ENCODE assay signal across 8 mouse cellular contexts in genomic region chr9:67830411-67831358, GRCm38 (mm10). TPM values are rescaled to one million over a fixed set of nuclear protein-coding genes. Genes with fewer than 3 reads are reported as not detected.
A peak's percentile ranks its signal among the peaks of the same experiment; 100 is the strongest.
DNase-seq lines count a peak whose midpoint lies in the region; ATAC-seq and TF ChIP-seq lines count a peak whose summit lies in the region.

No protein-coding gene starts in this region.

- no peak for ATAC-seq in erythroblast, adult 5-6 weeks (replicated peaks; ENCODE audit: low FRiP score, poor library complexity, severe bottlenecking)
- peak; percentile 82 for ATAC-seq in forebrain, embryonic 13.5 days
- ATAC-seq in midbrain, embryonic 12.5 days (ENCODE audit: low FRiP score, low read depth) = peak; percentile 71

- H3K9me3 ChIP-seq in erythroblast, embryonic 14.5 days (ENCODE audit: control insufficient read depth, low read length) = no peaks in the 10 kb centered on the region
- no peaks in the 10 kb centered on the region for H3K9me3 ChIP-seq in forebrain, embryonic 13.5 days (replicated peaks)
- no peaks in the 10 kb centered on the region for H3K9me3 ChIP-seq in hindbrain, embryonic 10.5 days
- H3K9me3 ChIP-seq in midbrain, embryonic 12.5 days = no peaks in the 10 kb centered on the region

- H3K36me3 ChIP-seq in erythroblast, embryonic 14.5 days (ENCODE audit: control insufficient read depth) = no peaks in the 10 kb centered on the region
- no peaks in the 10 kb centered on the region for H3K36me3 ChIP-seq in forebrain, embryonic 13.5 days (ENCODE audit: poor library complexity, severe bottlenecking)
- H3K36me3 ChIP-seq in hindbrain, embryonic 10.5 days = no peaks in the 10 kb centered on the region
- H3K36me3 ChIP-seq in midbrain, embryonic 12.5 days = no peaks in the 10 kb centered on the region
- H3K36me3 ChIP-seq in testis, adult 2 months (ENCODE audit: control insufficient read depth, insufficient read depth, low read length) = no peaks in the 10 kb centered on the region

- no peak for TF ChIP-seq CTCF in testis, adult 2 months (IDR thresholded peaks at IDR 0.05; ENCODE audit: control insufficient read depth, insufficient read depth, insufficient replicate concordance, low read depth, low read length)

- no peak overlapping the region for H3K27ac ChIP-seq in forebrain, embryonic 13.5 days
- peak overlapping the region; percentile 66 for H3K27ac ChIP-seq in hindbrain, embryonic 10.5 days
- H3K27ac ChIP-seq in midbrain, embryonic 12.5 days (replicated peaks) = 0 out of 2 replicates have a peak overlapping the region, but pooled peaks have one; percentile 30
- no peak overlapping the region for H3K27ac ChIP-seq in testis, adult 2 months (ENCODE audit: control insufficient read depth, insufficient read depth, low read depth, low read length)

- H3K4me3 ChIP-seq in erythroblast, embryonic 14.5 days (replicated peaks) = peak overlapping the region; percentile 69
- peak overlapping the region; percentile 58 for H3K4me3 ChIP-seq in forebrain, embryonic 13.5 days
- H3K4me3 ChIP-seq in hindbrain, embryonic 10.5 days = peak overlapping the region; percentile 61
- H3K4me3 ChIP-seq in midbrain, embryonic 12.5 days = peak overlapping the region; percentile 53
- H3K4me3 ChIP-seq in testis, adult 2 months (ENCODE audit: control insufficient read depth, low read depth, low read length) = peak overlapping the region; percentile 63

- H3K4me1 ChIP-seq in erythroblast, embryonic 14.5 days (ENCODE audit: control insufficient read depth) = peaks cover 31% of the 10 kb centered on the region
- H3K4me1 ChIP-seq in forebrain, embryonic 13.5 days = peaks cover 21% of the 10 kb centered on the region
- peaks cover 21% of the 10 kb centered on the region for H3K4me1 ChIP-seq in hindbrain, embryonic 10.5 days (replicated peaks)
- H3K4me1 ChIP-seq in midbrain, embryonic 12.5 days = peaks cover 18% of the 10 kb centered on the region
- H3K4me1 ChIP-seq in testis, adult 2 months (ENCODE audit: control insufficient read depth, insufficient read depth, low read length) = peaks cover 8% of the 10 kb centered on the region

- peak overlapping the region; percentile 75 for H3K4me2 ChIP-seq in forebrain, embryonic 13.5 days
- peak overlapping the region; percentile 67 for H3K4me2 ChIP-seq in midbrain, embryonic 12.5 days (replicated peaks)

- TF ChIP-seq POLR2A in testis, adult 2 months (IDR thresholded peaks at IDR 0.05; ENCODE audit: control insufficient read depth, low read depth, low read length) = no peak

- intact Hi-C loops in left cerebral cortex, postnatal 4 days (cut with DNase I) = loop anchor here (5.0 kb wide), 1 partner anchor 142 kb away; no protein-coding TSS in a partner anchor

- peaks cover 31% of the 10 kb centered on the region for H3K27me3 ChIP-seq in erythroblast, embryonic 14.5 days (ENCODE audit: control insufficient read depth)
- peaks cover 59% of the 10 kb centered on the region for H3K27me3 ChIP-seq in forebrain, embryonic 13.5 days
- peaks cover 57% of the 10 kb centered on the region for H3K27me3 ChIP-seq in hindbrain, embryonic 10.5 days (ENCODE audit: insufficient read depth, poor library complexity, severe bottlenecking)
- peaks cover 56% of the 10 kb centered on the region for H3K27me3 ChIP-seq in midbrain, embryonic 12.5 days
- H3K27me3 ChIP-seq in testis, adult 2 months (ENCODE audit: control insufficient read depth, insufficient read depth, low read length) = no peaks in the 10 kb centered on the region

- H3K9ac ChIP-seq in forebrain, embryonic 13.5 days = peak overlapping the region; percentile 57
- peak overlapping the region; percentile 34; the same call in 1 of the 2 replicates for H3K9ac ChIP-seq in midbrain, embryonic 12.5 days (replicated peaks)

- WGBS in forebrain, embryonic 13.5 days = 2% methylated on average over 70 of the region's 84 CpGs
- 2% methylated on average over 83 of the region's 84 CpGs for WGBS in hindbrain, embryonic 10.5 days
- WGBS in midbrain, embryonic 12.5 days = 3% methylated on average over 65 of the region's 84 CpGs

- DNase-seq in cerebellum, adult 11 months = peak; percentile 56
- DNase-seq in hindbrain, embryonic 10.5 days (ENCODE audit: low spot score) = peak; percentile 68
- peak; percentile 54 for DNase-seq in left cerebral cortex, postnatal 4 days

RNA-seq across cellular contexts. Expression of gene C2cd4a, which starts 1.4 kb away (rescaled TPM):
- 0.28 and 0.30 TPM in 2 replicates for polyA plus RNA-seq in erythroblast, embryonic 14.5 days (2012)
- total RNA-seq in erythroblast, adult 5-6 weeks (2015; ENCODE audit: low replicate concordance) = not detected in 2 replicates
- total RNA-seq in erythroblast, adult 5-6 weeks (2017; ENCODE audit: low replicate concordance) = not detected in 2 replicates
- polyA plus RNA-seq in forebrain, embryonic 13.5 days (2015; fragmentation: Nextera tagmentation; extraction: Ambion mirVana) = not detected in 2 replicates
- polyA plus RNA-seq in hindbrain, embryonic 10.5 days (2016; fragmentation: Nextera tagmentation; extraction: Ambion mirVana) = not detected in 2 replicates
- not detected for total RNA-seq in left cerebral cortex, postnatal 4 days (2021)
- polyA plus RNA-seq in midbrain, embryonic 12.5 days (2016; fragmentation: Nextera tagmentation; extraction: Ambion mirVana) = 0.17 TPM in 1 of 2 replicates, not detected in the other
- polyA plus RNA-seq in testis, adult 2 months (2012; rRNA removed) = 0.10 and 0.30 TPM in 2 replicates

RNA-seq across cellular contexts. Expression of gene Vps13c, which starts 9.5 kb away (rescaled TPM):
- 0.26 and 0.37 TPM in 2 replicates for polyA plus RNA-seq in erythroblast, embryonic 14.5 days (2012)
- total RNA-seq in erythroblast, adult 5-6 weeks (2015; ENCODE audit: low replicate concordance) = 6.7 and 12.3 TPM in 2 replicates
- 6.5 and 8.4 TPM in 2 replicates for total RNA-seq in erythroblast, adult 5-6 weeks (2017; ENCODE audit: low replicate concordance)
- polyA plus RNA-seq in forebrain, embryonic 13.5 days (2015; fragmentation: Nextera tagmentation; extraction: Ambion mirVana) = 7.7 and 8.1 TPM in 2 replicates
- polyA plus RNA-seq in hindbrain, embryonic 10.5 days (2016; fragmentation: Nextera tagmentation; extraction: Ambion mirVana) = 3.8 and 5.4 TPM in 2 replicates
- total RNA-seq in left cerebral cortex, postnatal 4 days (2021) = 10 to 100 TPM; 37.0 to 38.7 TPM
- 7.8 and 10.4 TPM in 2 replicates for polyA plus RNA-seq in midbrain, embryonic 12.5 days (2016; fragmentation: Nextera tagmentation; extraction: Ambion mirVana)
- 2.9 and 3.2 TPM in 2 replicates for polyA plus RNA-seq in testis, adult 2 months (2012; rRNA removed)

Comparison
In these comparisons a context has a peak if more than half of its experiments do, and no peak if none do; other contexts are left out.
1. H3K27ac ChIP-seq: peak in hindbrain, embryonic 10.5 days (single experiment) and midbrain, embryonic 12.5 days (single experiment); none in forebrain, embryonic 13.5 days (single experiment) and testis, adult 2 months (single experiment).
2. Peak in every context shown above with its lines, with median percentiles within 50 percentile points of each other: H3K4me3 ChIP-seq and DNase-seq.